Mouse (Mus musculus) kidney, embryonic 15.5 days (tissue): Measurements from ENCODE around the gene Apbb1ip. TPM values are rescaled to one million over a fixed set of nuclear protein-coding genes. Genes with fewer than 3 reads are reported as not detected.

ENCODE experiments used
- ATAC-seq: fragments of 200-750 bp; cut with Nextera tagmentation; replicated peaks from 2 replicates; pipeline ENCODE4 v1.8.0; 2017; ENCODE audit warnings: moderate TSS enrichment; ENCODE audit not compliant: low FRiP score
- H3K27ac ChIP-seq: fragments of 300-500 bp; sonication (generic); 2 replicates; pipeline ENCODE4 v1.5.1; 2015; ENCODE audit warnings: mild to moderate bottlenecking, inconsistent platforms
- H3K27me3 ChIP-seq: fragments of 300-500 bp; sonication (generic); 2 replicates; pipeline ENCODE4 v1.6.1; 2015; ENCODE audit warnings: inconsistent platforms
- H3K36me3 ChIP-seq: fragments of 300-500 bp; sonication (generic); 2 replicates; pipeline ENCODE4 v1.6.1; 2015; ENCODE audit warnings: inconsistent platforms
- H3K4me1 ChIP-seq: fragments of 300-500 bp; sonication (generic); 2 replicates; pipeline ENCODE4 v1.6.1; 2015; ENCODE audit warnings: inconsistent platforms
- H3K4me2 ChIP-seq: fragments of 300-500 bp; sonication (generic); 2 replicates; pipeline ENCODE4 v1.6.1; 2015; ENCODE audit warnings: moderate library complexity, mild to moderate bottlenecking, inconsistent platforms
- H3K4me3 ChIP-seq: fragments of 300-500 bp; sonication (generic); replicated peaks from 2 replicates; pipeline ENCODE4 v1.5.1; 2015; ENCODE audit warnings: mild to moderate bottlenecking, inconsistent platforms
- H3K9ac ChIP-seq: fragments of 300-500 bp; sonication (generic); 2 replicates; pipeline ENCODE4 v1.6.1; 2015; ENCODE audit warnings: mild to moderate bottlenecking, inconsistent platforms
- H3K9me3 ChIP-seq: fragments of 300-500 bp; sonication (generic); replicated peaks from 2 replicates; pipeline ENCODE4 v1.6.1; 2016; ENCODE audit warnings: inconsistent platforms
- WGBS: fragments of 180-500 bp; shearing (Covaris S2); methylation state at CpG from one replicate; pipeline ENCODE4 v1.1.7; 2015; ENCODE audit warnings: mixed read lengths; 5-methylcytosine and 5-hydroxymethylcytosine counted together
- polyA plus RNA-seq: library from polyadenylated mRNA; unstranded; fragments of >200 nt; fragmentation: Nextera tagmentation; extraction: Ambion mirVana; gene quantifications from 2 replicates; pipeline ENCODE4 v1.2.1, GENCODE M21; 2015

The Apbb1ip gene
- polyA plus RNA-seq, 1 experiment from 2014 or later, result 2.5 TPM

DNA sequence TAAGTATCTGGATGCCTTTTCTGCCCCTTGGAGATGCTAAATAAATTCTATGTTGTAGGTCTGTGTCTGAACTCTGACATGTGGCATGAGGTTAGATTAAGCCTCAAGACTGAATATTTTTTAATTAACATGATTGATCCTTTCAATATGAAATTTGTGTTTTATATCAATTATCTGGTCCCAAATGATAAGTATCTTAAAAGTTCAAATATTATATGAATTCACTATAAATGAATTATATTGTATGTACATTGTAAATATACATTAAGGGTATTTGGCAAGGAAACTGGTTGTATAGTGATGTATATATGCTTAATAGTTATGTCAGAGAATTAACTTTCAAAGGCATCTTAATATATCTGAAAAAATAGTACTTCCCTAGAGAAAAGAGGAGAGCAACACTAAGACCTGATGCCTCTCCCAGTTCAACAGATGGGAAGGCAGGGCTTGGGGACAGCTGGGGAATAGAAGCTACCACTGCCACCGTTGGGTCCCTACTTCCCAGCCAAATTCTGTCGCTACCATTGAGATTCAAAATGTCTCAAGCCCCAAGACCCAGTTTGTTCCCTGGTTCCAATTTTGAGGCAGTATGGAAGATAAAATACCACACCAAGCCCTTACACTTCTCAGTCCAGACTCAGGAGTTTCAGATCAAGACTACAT is 2.8 kb downstream of the Apbb1ip start:
- Histone ChIP-seq H3K4me2 (no peak overlapping the region), H3K9ac (no peak overlapping the region), H3K36me3 (no peaks in the 10 kb centered on the region), H3K27ac (no peak overlapping the region), H3K27me3 (peaks cover 13% of the 10 kb centered on the region), H3K4me3 (no peak overlapping the region), H3K4me1 (peaks cover 11% of the 10 kb centered on the region), H3K9me3 (no peaks in the 10 kb centered on the region)
- ATAC-seq, result no peak
- WGBS, result 74% methylated on average over 2 of the region's 2 CpGs

- no peak overlapping the region for H3K4me2 ChIP-seq
- H3K9ac ChIP-seq, result no peak overlapping the region
- peaks cover 9% of the 10 kb centered on the region for H3K27me3 ChIP-seq
- no peak for ATAC-seq
- H3K9me3 ChIP-seq, result no peaks in the 10 kb centered on the region
- H3K27ac ChIP-seq, result no peak overlapping the region
- H3K36me3 ChIP-seq, result no peaks in the 10 kb centered on the region
- no peak overlapping the region for H3K4me3 ChIP-seq
- WGBS, result 90% methylated on average over 3 of the region's 3 CpGs
- H3K4me1 ChIP-seq, result peaks cover 11% of the 10 kb centered on the region
These were observed 3.9 kb downstream of the Apbb1ip start for GRCm38 (mm10) chr2:22777757-22778156.

- ATAC-seq, result no peak
- Histone ChIP-seq H3K4me1 (no peaks in the 10 kb centered on the region), H3K4me3 (no peak overlapping the region), H3K27ac (no peak overlapping the region), H3K9ac (no peak overlapping the region), H3K27me3 (no peaks in the 10 kb centered on the region), H3K4me2 (no peak overlapping the region), H3K9me3 (no peaks in the 10 kb centered on the region), H3K36me3 (no peaks in the 10 kb centered on the region)
- 97% methylated on average over 1 of the region's 1 CpGs for WGBS
These were observed 7.0 kb downstream of the Apbb1ip start for GRCm38 (mm10) chr2:22780884-22781283.

GRCm38 (mm10) chr2:22781387-22782009 is 7.6 kb downstream of the Apbb1ip start:
- no peaks in the 10 kb centered on the region for H3K9me3 ChIP-seq
- H3K27ac ChIP-seq, result no peak overlapping the region
- H3K4me1 ChIP-seq, result no peaks in the 10 kb centered on the region
- no peaks in the 10 kb centered on the region for H3K36me3 ChIP-seq
- ATAC-seq, result no peak
- no peak overlapping the region for H3K9ac ChIP-seq
- no peak overlapping the region for H3K4me3 ChIP-seq
- H3K27me3 ChIP-seq, result no peaks in the 10 kb centered on the region
- WGBS, result 55% methylated on average over 4 of the region's 4 CpGs
- H3K4me2 ChIP-seq, result no peak overlapping the region

DNA sequence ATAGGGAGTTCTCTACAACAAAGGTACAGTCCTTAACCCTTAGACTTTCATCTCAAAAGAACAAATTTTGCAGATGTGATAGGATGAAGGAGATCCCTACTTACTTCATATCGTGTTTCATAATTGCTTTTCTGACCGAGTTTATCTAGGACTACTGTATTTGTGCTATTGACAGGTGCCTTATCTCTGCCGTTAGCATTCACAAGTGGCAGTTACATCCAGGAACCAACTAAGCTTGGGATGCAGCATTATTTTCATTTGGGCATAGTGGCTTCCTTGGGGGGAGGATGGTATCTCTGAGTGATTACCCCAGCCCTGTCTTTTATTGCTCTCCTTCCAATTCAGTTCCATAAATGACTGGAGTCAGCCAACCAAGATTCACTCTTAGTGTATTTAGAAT is 8.2 kb downstream of the Apbb1ip start:
- H3K4me2 ChIP-seq, result no peak overlapping the region
- no peaks in the 10 kb centered on the region for H3K4me1 ChIP-seq
- no peak overlapping the region for H3K4me3 ChIP-seq
- no peaks in the 10 kb centered on the region for H3K9me3 ChIP-seq
- no peak for ATAC-seq
- H3K27me3 ChIP-seq, result no peaks in the 10 kb centered on the region
- H3K36me3 ChIP-seq, result no peaks in the 10 kb centered on the region
- WGBS, result 84% methylated on average over 3 of the region's 3 CpGs
- H3K9ac ChIP-seq, result no peak overlapping the region
- H3K27ac ChIP-seq, result no peak overlapping the region

GRCm38 (mm10) chr2:22783137-22783638 is 9.3 kb downstream of the Apbb1ip start:
- no peaks in the 10 kb centered on the region for H3K4me1 ChIP-seq
- no peaks in the 10 kb centered on the region for H3K9me3 ChIP-seq
- no peak for ATAC-seq
- H3K9ac ChIP-seq, result no peak overlapping the region
- H3K27ac ChIP-seq, result no peak overlapping the region
- H3K36me3 ChIP-seq, result no peaks in the 10 kb centered on the region
- no peak overlapping the region for H3K4me3 ChIP-seq
- 76% methylated on average over 2 of the region's 2 CpGs for whole genome bisulfite sequencing
- H3K27me3 ChIP-seq, result no peaks in the 10 kb centered on the region
- no peak overlapping the region for H3K4me2 ChIP-seq

GRCm38 (mm10) chr2:22784186-22784585 is 10.3 kb downstream of the Apbb1ip start:
- Histone ChIP-seq H3K4me2 (no peak overlapping the region), H3K4me1 (no peaks in the 10 kb centered on the region), H3K4me3 (no peak overlapping the region), H3K27ac (no peak overlapping the region), H3K9me3 (no peaks in the 10 kb centered on the region), H3K9ac (no peak overlapping the region), H3K27me3 (no peaks in the 10 kb centered on the region), H3K36me3 (no peaks in the 10 kb centered on the region)
- no peak for ATAC-seq
- WGBS, result 69% methylated on average over 3 of the region's 3 CpGs

DNA sequence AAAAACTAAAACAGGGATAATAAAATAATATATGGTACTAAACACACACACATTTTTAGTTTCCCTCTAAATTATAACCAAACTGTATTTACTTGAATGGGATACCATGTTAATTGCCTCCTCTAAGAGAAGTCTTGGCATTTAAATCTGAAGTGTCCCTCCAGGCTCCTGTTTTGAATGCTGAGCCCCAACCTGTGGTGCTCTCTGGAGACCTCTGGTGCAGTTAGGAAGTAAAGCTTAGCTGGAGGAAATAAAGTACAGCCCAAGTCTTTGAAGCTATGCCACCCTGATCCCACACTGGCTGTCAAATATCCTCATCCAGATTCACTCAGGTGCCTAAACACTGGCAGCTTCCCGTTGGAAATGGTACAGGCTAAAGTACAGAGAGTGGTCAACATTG is 10.9 kb downstream of the Apbb1ip start:
- Histone ChIP-seq H3K27me3 (no peaks in the 10 kb centered on the region), H3K9ac (no peak overlapping the region), H3K4me3 (no peak overlapping the region), H3K4me1 (no peaks in the 10 kb centered on the region), H3K36me3 (no peaks in the 10 kb centered on the region), H3K27ac (no peak overlapping the region), H3K9me3 (no peaks in the 10 kb centered on the region), H3K4me2 (no peak overlapping the region)
- WGBS, result 45% methylated on average over 1 of the region's 1 CpGs
- ATAC-seq, result no peak

- ATAC-seq, result no peak
- Histone ChIP-seq H3K36me3 (no peaks in the 10 kb centered on the region), H3K4me2 (no peak overlapping the region), H3K27ac (no peak overlapping the region), H3K4me1 (no peaks in the 10 kb centered on the region), H3K9ac (no peak overlapping the region), H3K9me3 (no peaks in the 10 kb centered on the region), H3K27me3 (no peaks in the 10 kb centered on the region), H3K4me3 (no peak overlapping the region)
- 96% methylated on average over 2 of the region's 2 CpGs for WGBS
These were observed 14.8 kb downstream of the Apbb1ip start for GRCm38 (mm10) chr2:22788658-22789057.

DNA sequence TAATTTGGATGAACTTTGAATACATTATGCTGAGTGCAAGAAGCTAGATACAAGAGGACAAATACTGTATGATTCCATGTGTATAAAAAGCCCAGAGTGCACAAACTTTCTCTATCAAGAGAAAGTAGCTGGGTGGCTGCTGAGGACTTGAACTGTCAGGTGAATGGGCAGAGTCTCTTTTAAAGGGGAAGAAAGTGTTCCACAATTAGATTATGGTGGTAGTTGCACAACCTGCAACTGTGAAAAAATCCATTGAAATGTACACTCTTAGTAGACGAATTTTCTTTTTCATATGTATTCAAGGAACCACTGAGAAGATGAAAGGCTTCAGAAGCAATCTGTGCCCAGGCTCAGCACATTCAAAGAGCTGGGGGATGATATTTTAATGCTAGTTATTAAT is 15.7 kb downstream of the Apbb1ip start:
- Histone ChIP-seq H3K36me3 (no peaks in the 10 kb centered on the region), H3K9ac (no peak overlapping the region), H3K27ac (no peak overlapping the region), H3K4me3 (no peak overlapping the region), H3K27me3 (no peaks in the 10 kb centered on the region), H3K4me1 (no peaks in the 10 kb centered on the region), H3K4me2 (no peak overlapping the region), H3K9me3 (no peaks in the 10 kb centered on the region)
- ATAC-seq, result no peak
- WGBS, result 58% methylated on average over 1 of the region's 1 CpGs

- Histone ChIP-seq H3K36me3 (no peaks in the 10 kb centered on the region), H3K4me3 (no peak overlapping the region), H3K27ac (no peak overlapping the region), H3K9me3 (no peaks in the 10 kb centered on the region), H3K9ac (no peak overlapping the region), H3K4me2 (no peak overlapping the region), H3K27me3 (no peaks in the 10 kb centered on the region), H3K4me1 (no peaks in the 10 kb centered on the region)
- no peak for ATAC-seq
- 35% methylated on average over 1 of the region's 1 CpGs for WGBS
These were observed 16.5 kb downstream of the Apbb1ip start for GRCm38 (mm10) chr2:22790435-22790834.

- no peaks in the 10 kb centered on the region for H3K4me1 ChIP-seq
- no peak overlapping the region for H3K4me3 ChIP-seq
- no peak overlapping the region for H3K4me2 ChIP-seq
- no peak overlapping the region for H3K9ac ChIP-seq
- H3K27ac ChIP-seq, result no peak overlapping the region
- no peak for ATAC-seq
- no peaks in the 10 kb centered on the region for H3K27me3 ChIP-seq
- WGBS, result 75% methylated on average over 3 of the region's 3 CpGs
- H3K36me3 ChIP-seq, result no peaks in the 10 kb centered on the region
- H3K9me3 ChIP-seq, result no peaks in the 10 kb centered on the region
These were observed 21.2 kb downstream of the Apbb1ip start for GRCm38 (mm10) chr2:22795087-22795486.

GRCm38 (mm10) chr2:22796487-22796886 is 22.6 kb downstream of the Apbb1ip start:
- Histone ChIP-seq H3K27ac (no peak overlapping the region), H3K4me3 (no peak overlapping the region), H3K27me3 (no peaks in the 10 kb centered on the region), H3K4me2 (no peak overlapping the region), H3K36me3 (no peaks in the 10 kb centered on the region), H3K4me1 (no peaks in the 10 kb centered on the region), H3K9ac (no peak overlapping the region), H3K9me3 (no peaks in the 10 kb centered on the region)
- ATAC-seq, result no peak
